Mouse (Mus musculus) heart, adult 10 weeks (tissue): ENCODE results near the gene Emp2. TPM values are rescaled to one million over a fixed set of nuclear protein-coding genes. Genes with fewer than 3 reads are reported as not detected.

Experiments
- polyA plus RNA-seq: library from polyadenylated mRNA; stranded (reverse); fragments of 350-450 nt; fragmentation: Illumina TruSeq; extraction: RNeasy Lipid Tissue Mini Kit (QIAGEN cat#74804); gene quantifications from one replicate; pipeline ENCODE4 v1.2.3, GENCODE M21; 2014; ENCODE audit warnings: low read depth, low replicate concordance

Emp2 gene
- 50.1 TPM for polyA plus RNA-seq

GRCm38 (mm10) chr16:10313646-10314088, at the start of gene Emp2:
Gene Emp2 (minus strand): TSS chr16:10313968.

Other genes with a start within 250 kb of the Emp2 start
- gene Rpl39l, start 143.7 kb downstream of the Emp2 start, polyA plus RNA-seq = not detected
- gene Atf7ip2, start 121.3 kb downstream of the Emp2 start, polyA plus RNA-seq = not detected
- not detected for gene Tekt5, start 81.5 kb upstream of the Emp2 start, polyA plus RNA-seq
- gene Nubp1, start 98.0 kb upstream of the Emp2 start, polyA plus RNA-seq = 10.9 TPM
- gene Tvp23a, start 133.4 kb upstream of the Emp2 start, polyA plus RNA-seq = 0.55 TPM
- gene Ciita, start 166.1 kb upstream of the Emp2 start, polyA plus RNA-seq = 0.45 TPM
- 33.8 TPM for gene Dexi, start 229.1 kb upstream of the Emp2 start, polyA plus RNA-seq
- 37.5 TPM for gene Clec16a, start 231.4 kb upstream of the Emp2 start, polyA plus RNA-seq